Mouse (Mus musculus) embryonic facial prominence, embryonic 12.5 days (tissue): Measurements from ENCODE around the gene Afmid. TPM values are rescaled to one million over a fixed set of nuclear protein-coding genes. Genes with fewer than 3 reads are reported as not detected.

Source experiments
- ATAC-seq: fragments of 200-750 bp; cut with Nextera tagmentation; 2 replicates; pipeline ENCODE4 v1.8.0; 2017; ENCODE audit not compliant: insufficient number of reproducible peaks, insufficient read depth, low FRiP score, low TSS enrichment
- H3K27ac ChIP-seq: fragments of 300-500 bp; sonication (generic); 2 replicates; pipeline ENCODE4 v1.5.1; 2016; ENCODE audit warnings: mild to moderate bottlenecking
- H3K27me3 ChIP-seq: fragments of 300-500 bp; sonication (generic); 2 replicates; pipeline ENCODE4 v1.6.1; 2016; ENCODE audit warnings: mild to moderate bottlenecking, moderate library complexity
- H3K36me3 ChIP-seq: fragments of 300-500 bp; sonication (generic); 2 replicates; pipeline ENCODE4 v1.6.1; 2016; ENCODE audit warnings: mild to moderate bottlenecking
- H3K4me1 ChIP-seq: fragments of 300-500 bp; sonication (generic); 2 replicates; pipeline ENCODE4 v1.6.1; 2016
- H3K4me2 ChIP-seq: fragments of 300-500 bp; sonication (generic); replicated peaks from 2 replicates; pipeline ENCODE4 v1.6.1; 2016; ENCODE audit warnings: mild to moderate bottlenecking, moderate library complexity
- H3K4me3 ChIP-seq: fragments of 300-500 bp; sonication (generic); 2 replicates; pipeline ENCODE4 v1.5.1; 2016; ENCODE audit warnings: mild to moderate bottlenecking
- H3K9ac ChIP-seq: fragments of 300-500 bp; sonication (generic); 2 replicates; pipeline ENCODE4 v1.6.1; 2016; ENCODE audit warnings: mild to moderate bottlenecking, moderate library complexity
- H3K9me3 ChIP-seq: fragments of 300-500 bp; sonication (generic); 2 replicates; pipeline ENCODE4 v1.6.1; 2016; ENCODE audit warnings: mild to moderate bottlenecking, moderate library complexity
- WGBS: fragments of 180-500 bp; shearing (Covaris S2); methylation state at CpG from one replicate; pipeline ENCODE4 v1.1.7; 2016; 5-methylcytosine and 5-hydroxymethylcytosine counted together
- polyA plus RNA-seq: library from polyadenylated mRNA; unstranded; fragments of >200 nt; fragmentation: Nextera tagmentation; extraction: Ambion mirVana; gene quantifications from 2 replicates; pipeline ENCODE4 v1.2.1, GENCODE M21; 2016

Afmid gene
- polyA plus RNA-seq, 1 experiment from 2014 or later, result 4.9 TPM

DNA sequence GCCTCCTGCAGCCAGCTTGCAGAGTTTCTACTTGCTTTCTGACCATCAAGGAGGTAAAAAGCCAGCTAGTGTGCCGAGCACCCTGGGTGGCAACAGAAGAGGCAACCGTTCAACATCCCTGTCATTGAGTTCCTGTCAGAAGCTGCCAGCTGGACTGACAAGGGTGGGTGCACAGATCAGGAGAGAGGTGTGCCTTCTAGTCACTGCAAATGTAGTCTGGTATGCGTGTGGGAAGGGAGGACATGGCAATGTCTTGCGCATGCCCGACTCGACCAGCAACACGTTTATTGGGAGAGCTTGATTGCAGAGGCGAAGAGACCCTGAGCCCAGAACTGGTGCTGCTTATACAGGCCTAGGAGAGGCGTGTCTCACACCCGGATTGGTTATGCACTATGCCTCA lies 31.7 kb downstream of the Afmid start:
- H3K4me1 ChIP-seq, result peaks cover 10% of the 10 kb centered on the region; the same call in 1 of the 2 replicates

GRCm38 (mm10) chr11:117858392-117858791 lies 32.7 kb downstream of the Afmid start:
- 70% methylated on average over 3 of the region's 3 CpGs for WGBS
- Histone ChIP-seq H3K27me3 (peaks cover 42% of the 10 kb centered on the region), H3K4me1 (peaks cover 10% of the 10 kb centered on the region; the same call in 1 of the 2 replicates), H3K9ac (no peak overlapping the region), H3K4me3 (no peak overlapping the region), H3K27ac (no peak overlapping the region), H3K4me2 (no peak overlapping the region), H3K36me3 (peaks cover 45% of the 10 kb centered on the region), H3K9me3 (no peaks in the 10 kb centered on the region)
- no peak for ATAC-seq

More for the DNA sequence above, 31.7 kb downstream of the Afmid start:
- 96% methylated on average over 10 of the region's 10 CpGs for WGBS
- Histone ChIP-seq H3K9me3 (no peaks in the 10 kb centered on the region), H3K36me3 (peaks cover 54% of the 10 kb centered on the region), H3K27me3 (peaks cover 40% of the 10 kb centered on the region), H3K4me2 (no peak overlapping the region), H3K4me3 (no peak overlapping the region), H3K27ac (no peak overlapping the region), H3K9ac (no peak overlapping the region)
- no peak for ATAC-seq

- no peak within 1 kb of the TSS for H3K9ac ChIP-seq
- no peak within 1 kb of the TSS for H3K4me3 ChIP-seq
Observed at GRCm38 (mm10) chr11:117860601-117861000, 34.9 kb downstream of the Afmid start, which contains the start of gene Tmem235. Tmem235 (plus strand) TSS chr11:117860752.

DNA sequence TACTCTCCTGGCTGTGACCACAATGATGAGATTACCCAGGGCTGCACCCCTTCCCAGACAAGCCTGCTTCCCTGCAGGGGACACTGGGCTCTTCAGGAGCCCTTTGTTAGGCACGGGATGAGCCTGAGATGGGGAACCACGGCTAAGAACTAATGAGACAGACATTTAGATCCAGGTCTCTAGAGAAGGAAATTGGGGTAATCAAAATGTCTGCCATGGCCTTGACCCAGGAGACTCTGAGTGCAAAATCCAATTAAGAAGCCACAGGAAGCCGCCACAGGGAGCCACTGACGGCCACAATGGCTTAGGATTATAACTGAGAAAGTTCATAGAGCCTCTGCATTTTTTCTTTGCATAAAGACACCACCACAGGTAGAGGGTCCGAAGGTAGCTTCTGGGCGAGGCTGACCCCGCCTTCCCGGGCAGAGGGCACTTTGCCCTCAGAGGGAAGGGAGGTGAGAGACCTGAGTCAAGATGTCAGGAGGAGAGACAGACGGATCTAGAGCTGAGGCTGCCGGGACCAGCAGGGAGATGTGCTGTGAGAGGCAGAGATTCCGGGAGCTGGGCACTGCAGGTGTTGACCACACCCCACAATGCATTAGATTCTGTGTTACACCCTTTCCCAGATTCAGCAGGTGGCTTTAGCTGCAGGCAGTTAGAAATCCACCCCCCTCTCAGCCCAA lies 37.6 kb downstream of the Afmid start:
- no peak overlapping the region for H3K4me3 ChIP-seq
- H3K4me2 ChIP-seq, result no peak overlapping the region
- H3K36me3 ChIP-seq, result 0 out of 2 replicates have a peak, but pooled peaks cover 4% of the 10 kb centered on the region
- no peaks in the 10 kb centered on the region for H3K9me3 ChIP-seq
- H3K4me1 ChIP-seq, result peaks cover 16% of the 10 kb centered on the region; the same call in 1 of the 2 replicates
- H3K9ac ChIP-seq, result no peak overlapping the region
- 25% methylated on average over 11 of the region's 11 CpGs for WGBS
- no peak for ATAC-seq
- H3K27ac ChIP-seq, result no peak overlapping the region
- peaks cover 42% of the 10 kb centered on the region for H3K27me3 ChIP-seq

More at GRCm38 (mm10) chr11:117860601-117861000, 34.9 kb downstream of the Afmid start, which contains the start of gene Tmem235:
- peaks cover 42% of the 10 kb centered on the region for H3K27me3 ChIP-seq
- peaks cover 10% of the 10 kb centered on the region; the same call in 1 of the 2 replicates for H3K4me1 ChIP-seq
- H3K9me3 ChIP-seq, result no peaks in the 10 kb centered on the region
- peak within 1 kb of the TSS; percentile 23 for H3K4me2 ChIP-seq
- ATAC-seq, result no peak
- H3K27ac ChIP-seq, result no peak within 1 kb of the TSS
- WGBS, result 3% methylated on average over 23 of the region's 23 CpGs
- H3K36me3 ChIP-seq, result peaks cover 26% of the 10 kb centered on the region

DNA sequence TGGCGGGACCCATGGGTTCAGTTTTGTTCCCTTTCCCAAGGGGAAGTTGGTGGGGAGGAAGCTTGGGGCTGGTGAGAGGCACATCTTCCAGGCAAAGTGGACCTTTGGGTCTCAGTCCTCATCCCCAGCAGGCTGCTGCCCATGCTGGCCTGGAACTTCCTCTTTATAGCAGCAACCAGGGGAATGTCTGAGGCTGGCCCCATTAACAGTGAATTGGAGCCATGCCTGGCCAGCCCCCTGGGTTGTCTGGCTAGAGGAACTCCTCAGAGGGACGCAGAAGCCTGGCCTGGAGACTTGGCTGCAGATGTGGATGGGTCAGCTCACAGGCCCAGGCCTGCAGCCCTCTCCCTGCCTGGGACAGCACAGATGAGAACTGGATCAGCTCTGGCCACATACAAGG lies 39.1 kb downstream of the Afmid start:
- H3K4me1 ChIP-seq, result peaks cover 14% of the 10 kb centered on the region; the same call in 1 of the 2 replicates
- no peaks in the 10 kb centered on the region for H3K36me3 ChIP-seq
- H3K27ac ChIP-seq, result no peak overlapping the region
- peaks cover 29% of the 10 kb centered on the region for H3K27me3 ChIP-seq
- no peak overlapping the region for H3K9ac ChIP-seq
- no peaks in the 10 kb centered on the region for H3K9me3 ChIP-seq
- 63% methylated on average over 2 of the region's 2 CpGs for WGBS
- H3K4me2 ChIP-seq, result no peak overlapping the region
- ATAC-seq, result no peak
- no peak overlapping the region for H3K4me3 ChIP-seq

- H3K36me3 ChIP-seq, result no peaks in the 10 kb centered on the region
- H3K27ac ChIP-seq, result peak overlapping the region; percentile 20; the same call in 1 of the 2 replicates
- H3K9ac ChIP-seq, result no peak overlapping the region
- 0 out of 2 replicates have a peak, but pooled peaks have one; percentile 19 for ATAC-seq
- H3K4me2 ChIP-seq, result no peak overlapping the region
- H3K9me3 ChIP-seq, result no peaks in the 10 kb centered on the region
- no peak overlapping the region for H3K4me3 ChIP-seq
- H3K27me3 ChIP-seq, result peaks cover 17% of the 10 kb centered on the region
- peaks cover 9% of the 10 kb centered on the region; the same call in 1 of the 2 replicates for H3K4me1 ChIP-seq
- WGBS, result 26% methylated on average over 6 of the region's 6 CpGs
Observed at GRCm38 (mm10) chr11:117865988-117866387, 40.3 kb downstream of the Afmid start.

GRCm38 (mm10) chr11:117870688-117871365 lies 45.1 kb downstream of the Afmid start:
- H3K9ac ChIP-seq, result no peak overlapping the region
- H3K27me3 ChIP-seq, result no peaks in the 10 kb centered on the region; the same call in 1 of the 2 replicates

DNA sequence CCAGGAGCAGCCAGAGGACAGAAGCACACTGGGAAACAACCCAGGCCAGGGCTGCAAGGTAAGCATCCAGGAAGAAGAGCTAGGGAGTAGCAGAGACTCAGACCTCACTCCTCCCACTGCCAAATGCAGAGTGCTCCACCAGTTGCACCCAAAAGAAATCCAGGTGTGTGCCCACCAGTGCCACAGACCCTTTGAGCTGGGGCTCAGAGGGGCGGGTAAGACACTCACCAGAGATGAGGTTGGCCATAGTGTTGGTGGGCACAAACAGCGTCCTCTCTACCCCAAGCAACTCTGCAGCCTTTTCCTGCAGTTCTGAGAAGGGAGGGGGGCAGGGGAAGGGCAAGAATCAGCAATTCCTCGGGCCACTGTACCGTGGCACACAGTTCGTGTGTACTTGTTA lies 45.7 kb downstream of the Afmid start:
- H3K9ac ChIP-seq, result no peak overlapping the region
- H3K27me3 ChIP-seq, result no peaks in the 10 kb centered on the region; the same call in 1 of the 2 replicates
- H3K9me3 ChIP-seq, result no peaks in the 10 kb centered on the region
- no peak for ATAC-seq
- 63% methylated on average over 5 of the region's 5 CpGs for WGBS
- H3K4me3 ChIP-seq, result no peak overlapping the region
- H3K4me1 ChIP-seq, result peaks cover 11% of the 10 kb centered on the region; the same call in 1 of the 2 replicates
- no peak overlapping the region for H3K27ac ChIP-seq
- no peaks in the 10 kb centered on the region for H3K36me3 ChIP-seq
- no peak overlapping the region for H3K4me2 ChIP-seq

More at GRCm38 (mm10) chr11:117870688-117871365, 45.1 kb downstream of the Afmid start:
- H3K27ac ChIP-seq, result no peak overlapping the region
- no peaks in the 10 kb centered on the region for H3K9me3 ChIP-seq
- ATAC-seq, result no peak
- H3K4me2 ChIP-seq, result no peak overlapping the region
- WGBS, result 37% methylated on average over 12 of the region's 12 CpGs
- H3K36me3 ChIP-seq, result no peaks in the 10 kb centered on the region
- H3K4me1 ChIP-seq, result peaks cover 15% of the 10 kb centered on the region; the same call in 1 of the 2 replicates
- H3K4me3 ChIP-seq, result no peak overlapping the region

GRCm38 (mm10) chr11:117871911-117872584 lies 46.3 kb downstream of the Afmid start:
- Histone ChIP-seq H3K4me3 (no peak overlapping the region), H3K36me3 (no peaks in the 10 kb centered on the region), H3K4me1 (peaks cover 10% of the 10 kb centered on the region; the same call in 1 of the 2 replicates), H3K9ac (no peak overlapping the region), H3K4me2 (no peak overlapping the region), H3K27me3 (no peaks in the 10 kb centered on the region; the same call in 1 of the 2 replicates), H3K9me3 (no peaks in the 10 kb centered on the region), H3K27ac (no peak overlapping the region)
- no peak for ATAC-seq
- WGBS, result 67% methylated on average over 12 of the region's 12 CpGs

DNA sequence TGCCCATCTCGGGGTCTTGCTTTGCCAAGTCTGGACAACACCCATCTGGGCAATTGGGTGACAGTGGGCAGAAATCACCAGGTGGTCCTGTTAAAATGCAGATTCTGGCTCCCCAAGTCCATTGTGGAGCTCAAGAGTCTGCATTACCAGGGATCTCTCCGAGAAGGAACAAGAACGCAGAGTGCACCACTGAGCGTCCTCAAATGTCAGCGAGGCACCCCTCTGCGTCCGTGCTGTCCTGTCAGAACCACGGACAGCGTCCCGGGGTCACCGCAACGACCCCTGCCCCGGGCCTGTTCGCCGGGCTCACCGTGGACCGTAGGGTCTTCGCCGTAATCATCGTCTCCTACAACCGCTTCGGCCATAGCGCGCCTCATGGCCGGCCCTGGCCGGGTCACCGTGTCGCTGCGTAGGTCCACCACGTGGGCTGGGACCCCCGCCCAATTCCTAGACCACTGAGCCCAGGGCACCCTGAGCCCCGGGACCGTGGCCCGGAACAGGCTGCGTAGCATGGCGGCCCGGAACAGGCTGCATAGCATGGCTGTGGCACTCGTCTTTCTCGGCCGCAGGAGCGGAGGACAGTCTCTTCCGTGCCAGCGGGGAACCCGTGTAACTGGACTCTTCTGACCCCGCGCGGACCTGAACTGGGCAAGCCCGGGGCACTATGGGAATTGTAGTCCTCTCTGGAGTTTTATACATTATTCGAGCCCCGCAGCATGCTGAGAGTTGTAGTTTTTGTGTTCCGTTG lies 47.3 kb downstream of the Afmid start, which contains the start of gene Tha1:
TSS of gene Tha1 (minus strand) at position 621 of the 748 bp plus-strand sequence.
- peak within 1 kb of the TSS; percentile 66 for H3K9ac ChIP-seq
- 1% methylated on average over 51 of the region's 51 CpGs for WGBS
- H3K9me3 ChIP-seq, result no peaks in the 10 kb centered on the region
- peak within 1 kb of the TSS; percentile 96 for H3K4me2 ChIP-seq
- peak; percentile 70; the same call in 1 of the 2 replicates for ATAC-seq
- H3K36me3 ChIP-seq, result no peaks in the 10 kb centered on the region
- peaks cover 13% of the 10 kb centered on the region for H3K4me1 ChIP-seq
- H3K27ac ChIP-seq, result no peak within 1 kb of the TSS
- H3K4me3 ChIP-seq, result peak within 1 kb of the TSS; percentile 69
- no peaks in the 10 kb centered on the region; the same call in 1 of the 2 replicates for H3K27me3 ChIP-seq
